11 mouse cellular contexts compared by ENCODE assay signal in genomic region chr6:87915939-87916338, GRCm38 (mm10). TPM values are rescaled to one million over a fixed set of nuclear protein-coding genes. Genes with fewer than 3 reads are reported as not detected.
A peak's percentile ranks its signal among the peaks of the same experiment; 100 is the strongest.
DNase-seq lines count a peak whose midpoint lies in the region; ATAC-seq and TF ChIP-seq lines count a peak whose summit lies in the region.
"Had no signal": no experiment of that assay in that cellular context is flagged by ENCODE, and none has a peak within 500 bp of the region (broad histone marks: within the 10 kb centered on the region; RNA-seq: fewer than 3 reads in every experiment).

No protein-coding gene starts in this region.

- 51% methylated on average over 5 of the region's 5 CpGs for WGBS in heart, postnatal 0 days
- 59% methylated on average over 5 of the region's 5 CpGs for WGBS in heart, embryonic 12.5 days
- WGBS in intestine, embryonic 15.5 days: 71% methylated on average over 5 of the region's 5 CpGs

- TF ChIP-seq EP300 in heart, postnatal 0 days (IDR thresholded peaks at IDR 0.05; ENCODE audit: low read depth): no peak

- no peak overlapping the region for H3K4me2 ChIP-seq in heart, postnatal 0 days (ENCODE audit: low read depth, low read length)
- no peak overlapping the region for H3K4me2 ChIP-seq in heart, embryonic 12.5 days
- no peak overlapping the region for H3K4me2 ChIP-seq in intestine, embryonic 15.5 days (replicated peaks)

- no peak for TF ChIP-seq CTCF in heart, postnatal 0 days (IDR thresholded peaks at IDR 0.05; ENCODE audit: low read depth)
- no peak for TF ChIP-seq CTCF in G1E (IDR thresholded peaks at IDR 0.05; ENCODE audit: low read depth, low read length)

- H3K9me3 ChIP-seq in heart, postnatal 0 days (replicated peaks; ENCODE audit: control insufficient read depth, low read length): no peaks in the 10 kb centered on the region
- no peaks in the 10 kb centered on the region for H3K9me3 ChIP-seq in heart, embryonic 12.5 days (replicated peaks)
- H3K9me3 ChIP-seq in G1E (replicated peaks): no peaks in the 10 kb centered on the region
- no peaks in the 10 kb centered on the region for H3K9me3 ChIP-seq in intestine, embryonic 15.5 days

- no peak overlapping the region for H3K9ac ChIP-seq in heart, postnatal 0 days (replicated peaks; ENCODE audit: low read depth, low read length)
- H3K9ac ChIP-seq in heart, embryonic 12.5 days: no peak overlapping the region
- no peak overlapping the region for H3K9ac ChIP-seq in intestine, embryonic 15.5 days

- H3K36me3 ChIP-seq in heart, postnatal 0 days (replicated peaks; ENCODE audit: control insufficient read depth, insufficient read depth, low read length): peaks cover 62% of the 10 kb centered on the region
- H3K36me3 ChIP-seq in heart, embryonic 12.5 days: peaks cover 62% of the 10 kb centered on the region
- H3K36me3 ChIP-seq in G1E (replicated peaks): peaks cover 77% of the 10 kb centered on the region
- peaks cover 22% of the 10 kb centered on the region for H3K36me3 ChIP-seq in intestine, embryonic 15.5 days

- no peak overlapping the region for H3K27ac ChIP-seq in heart, postnatal 0 days (ENCODE audit: low read depth)
- no peak overlapping the region for H3K27ac ChIP-seq in heart, embryonic 12.5 days (ENCODE audit: poor library complexity, severe bottlenecking)
- no peak overlapping the region for H3K27ac ChIP-seq in intestine, embryonic 15.5 days
- H3K27ac ChIP-seq: hindbrain, postnatal 0 days had no signal

- 0 out of 2 replicates have a peak, but pooled peaks cover 6% of the 10 kb centered on the region for H3K4me1 ChIP-seq in heart, postnatal 0 days (ENCODE audit: control insufficient read depth, insufficient read depth)
- H3K4me1 ChIP-seq in heart, embryonic 12.5 days (replicated peaks): peaks cover 18% of the 10 kb centered on the region
- peaks cover 38% of the 10 kb centered on the region for H3K4me1 ChIP-seq in G1E (ENCODE audit: insufficient read depth, low read depth, low read length)
- H3K4me1 ChIP-seq in intestine, embryonic 15.5 days (replicated peaks): peaks cover 11% of the 10 kb centered on the region

- no peaks in the 10 kb centered on the region for H3K27me3 ChIP-seq in heart, postnatal 0 days (ENCODE audit: control insufficient read depth, insufficient read depth, low read length)
- H3K27me3 ChIP-seq in heart, embryonic 12.5 days (replicated peaks): no peaks in the 10 kb centered on the region
- no peaks in the 10 kb centered on the region for H3K27me3 ChIP-seq in G1E (ENCODE audit: insufficient read depth, low read length)
- H3K27me3 ChIP-seq in intestine, embryonic 15.5 days (replicated peaks): no peaks in the 10 kb centered on the region

- DNase-seq in heart, postnatal 0 days (ENCODE audit: low spot score): peak; percentile 24
- DNase-seq in 3134 (ENCODE audit: extremely low read depth, insufficient read length, low spot score): peak; percentile 22
- DNase-seq in G1E (ENCODE audit: low spot score): peak; percentile 58
- DNase-seq in adrenal gland, adult 2 months: no peak
- DNase-seq in retina, postnatal 1 day: no peak
- DNase-seq: gastrocnemius, postnatal 36 days had no signal

- no peak overlapping the region for H3K4me3 ChIP-seq in heart, postnatal 0 days (ENCODE audit: low read depth, low read length)
- H3K4me3 ChIP-seq in heart, embryonic 12.5 days: no peak overlapping the region
- H3K4me3 ChIP-seq in G1E (ENCODE audit: low read depth, low read length): no peak overlapping the region; the same call in 1 of the 2 replicates
- H3K4me3 ChIP-seq in intestine, embryonic 15.5 days (replicated peaks): no peak overlapping the region

- no peak for ATAC-seq in heart, postnatal 0 days (ENCODE audit: insufficient read depth, low read depth)
- no peak for ATAC-seq in heart, embryonic 12.5 days (ENCODE audit: insufficient number of reproducible peaks, low FRiP score)
- ATAC-seq in G1E (ENCODE audit: extremely low read depth, insufficient number of reproducible peaks, low FRiP score, poor library complexity, severe bottlenecking): peak; percentile 51; the same call in 1 of the 2 replicates
- peak; percentile 80 for ATAC-seq in inflammation-experienced regulatory T-cells, adult 6 months
- ATAC-seq in intestine, embryonic 15.5 days: no peak
- ATAC-seq: forebrain, embryonic 14.5 days; hindbrain, postnatal 0 days had no signal

RNA-seq across cellular contexts. Expression of gene Hmces, which starts 2.2 kb away (rescaled TPM):
- total RNA-seq in heart, postnatal 0 days (2014; rRNA removed; ENCODE audit: low replicate concordance): 8.7 and 40.9 TPM in 2 replicates
- 16.2 and 18.0 TPM in 2 replicates for polyA plus RNA-seq in heart, postnatal 0 days (2015; fragmentation: Nextera tagmentation; extraction: Ambion mirVana)
- 25.4 and 27.8 TPM in 2 replicates for polyA plus RNA-seq in heart, embryonic 12.5 days (2016; fragmentation: Nextera tagmentation; extraction: Ambion mirVana)
- total RNA-seq in G1E (2014; fragmentation: Nextera tagmentation): 19.8 and 32.3 TPM in 2 replicates
- total RNA-seq in G1E (2017): 31.3 and 31.4 TPM in 2 replicates
- polyA plus RNA-seq in G1E (2012): 20.0 and 23.7 TPM in 2 replicates
- 10 to 100 TPM; 45.1 to 53.4 (median 49.3) TPM for polyA plus RNA-seq in inflammation-experienced regulatory T-cells, adult 6 months (2017; shearing (Covaris generic))
- 10 to 100 TPM; 21.5 to 22.4 TPM for total RNA-seq in adrenal gland, adult 2 months (2021)
- 15.4 and 22.3 TPM in 2 replicates for polyA plus RNA-seq in adrenal gland, adult 2 months (2012; rRNA removed)
- polyA plus RNA-seq in intestine, embryonic 15.5 days (2015; fragmentation: Nextera tagmentation; extraction: Ambion mirVana): 41.0 TPM in 2 replicates

RNA-seq across cellular contexts. Expression of gene Copg1, which starts 28.3 kb away (rescaled TPM):
- 92.4 and 95.1 TPM in 2 replicates for total RNA-seq in heart, postnatal 0 days (2014; rRNA removed; ENCODE audit: low replicate concordance)
- polyA plus RNA-seq in heart, postnatal 0 days (2015; fragmentation: Nextera tagmentation; extraction: Ambion mirVana): 66.3 and 67.1 TPM in 2 replicates
- 144 and 145 TPM in 2 replicates for polyA plus RNA-seq in heart, embryonic 12.5 days (2016; fragmentation: Nextera tagmentation; extraction: Ambion mirVana)
- total RNA-seq in G1E (2014; fragmentation: Nextera tagmentation) (53.7 and 61.5 TPM in 2 replicates), G1E (2017) (73.3 and 81.9 TPM in 2 replicates)
- 16.1 and 45.2 TPM in 2 replicates for polyA plus RNA-seq in G1E (2012)
- 100 to 1,000 TPM in 1 of 3 experiments, 10 to 100 TPM in 2; 63.1 to 108 (median 84.1) TPM for polyA plus RNA-seq in inflammation-experienced regulatory T-cells, adult 6 months (2017; shearing (Covaris generic))
- 100 to 1,000 TPM; 102 to 104 TPM for total RNA-seq in adrenal gland, adult 2 months (2021)
- polyA plus RNA-seq in adrenal gland, adult 2 months (2012; rRNA removed): 26.0 and 41.0 TPM in 2 replicates
- polyA plus RNA-seq in intestine, embryonic 15.5 days (2015; fragmentation: Nextera tagmentation; extraction: Ambion mirVana): 154 and 161 TPM in 2 replicates

Comparison
In these comparisons a context has a peak if more than half of its experiments do, and no peak if none do; other contexts are left out.
1. ATAC-seq: peak in G1E (single experiment) and inflammation-experienced regulatory T-cells, adult 6 months (single experiment); none in heart, postnatal 0 days (single experiment), heart, embryonic 12.5 days (single experiment) and intestine, embryonic 15.5 days (single experiment).
2. DNase-seq: peak in heart, postnatal 0 days (single experiment), 3134 (single experiment) and G1E (single experiment); none in adrenal gland, adult 2 months (single experiment) and retina, postnatal 1 day (single experiment).